Mouse (Mus musculus): ENCODE measurements around the gene Fyn.

GRCm38 (mm10) chr10:39451065-39451464 is 82.4 kb downstream of the Fyn start:
- TF ChIP-seq CTCF (IDR thresholded peaks at IDR 0.05; ENCODE audit: low read depth, low read length), result no peak
- TF ChIP-seq POLR2A (IDR thresholded peaks at IDR 0.05; ENCODE audit: extremely low read depth, insufficient read depth, low read length), result no peak
